Mouse (Mus musculus) neutrophil, adult 59 days (primary cell): ENCODE data around the gene Ifit1bl2. TPM values are rescaled to one million over a fixed set of nuclear protein-coding genes. Genes with fewer than 3 reads are reported as not detected.

Source experiments
- total RNA-seq, 2 experiments: library from RNA; stranded (reverse); gene quantifications; 1 replicate in 1 of 2; 2 replicates in 1 of 2; pipeline ENCODE4 v1.2.4; 2023

Ifit1bl2 gene
- 10 to 100 TPM; 15.4 to 18.9 TPM for total RNA-seq

DNA sequence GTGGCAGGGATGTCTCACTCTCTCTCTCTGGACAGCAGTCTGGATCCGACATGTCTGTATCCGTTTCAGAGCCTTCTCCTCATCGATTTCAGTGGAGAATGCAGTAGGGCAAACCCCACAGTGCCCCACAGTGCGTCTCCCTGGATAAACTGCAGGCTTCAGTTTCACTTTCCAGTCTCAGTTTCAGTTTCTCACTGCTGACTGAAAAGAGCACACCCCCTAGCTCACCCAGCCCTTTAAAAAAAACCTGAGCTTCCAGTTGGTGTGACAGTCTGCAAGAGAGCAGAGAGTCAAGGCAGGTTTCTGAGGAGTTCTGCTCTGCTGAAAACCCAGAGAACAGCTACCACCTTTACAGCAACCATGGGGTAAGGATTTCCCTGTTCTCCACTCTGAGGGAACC, at the start of gene Ifit1bl2, which contains the start of gene Ifit1:
TSS of gene Ifit1bl2 (minus strand) at position 121 of the 400 bp plus-strand sequence.
TSS of gene Ifit1 (plus strand) at position 249 of the 400 bp plus-strand sequence.

DNA sequence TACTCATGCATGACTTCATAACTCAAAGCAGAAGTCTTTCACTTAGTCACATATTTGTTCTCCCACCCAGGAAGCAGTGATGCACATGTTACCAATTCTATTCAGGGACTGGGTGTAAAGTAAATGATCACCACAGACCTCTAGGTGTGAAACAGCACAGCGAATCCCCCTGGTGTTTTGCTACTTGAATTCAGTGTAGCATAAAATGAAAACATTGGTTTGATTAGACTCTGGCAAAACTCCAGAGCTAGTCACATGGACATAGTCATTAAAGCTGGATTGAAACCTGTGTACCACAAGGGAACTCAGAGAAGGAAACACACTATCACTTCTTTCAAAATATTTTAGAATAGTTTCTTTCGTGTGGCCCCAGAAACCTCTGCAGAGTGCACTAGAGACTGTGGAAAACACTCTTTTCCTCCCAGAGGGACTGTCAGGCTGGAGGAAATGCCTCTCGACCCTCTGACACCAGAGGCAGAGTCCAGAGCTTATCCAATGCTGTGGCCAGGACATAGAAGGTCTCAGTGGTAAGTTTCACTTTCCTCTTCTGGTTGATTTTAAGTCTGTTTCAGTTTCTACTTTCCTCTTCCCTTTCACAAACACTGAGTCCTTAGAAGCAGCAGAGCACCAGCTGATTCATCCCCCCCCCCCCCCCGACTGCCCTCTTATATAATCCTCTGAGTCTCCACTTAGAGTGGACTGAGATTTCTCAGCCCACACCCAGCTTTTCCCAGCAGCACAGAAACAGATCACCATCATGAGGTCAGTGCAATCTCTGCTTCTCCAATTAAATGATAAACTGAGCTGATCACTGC, 33.1 kb downstream of the Ifit1bl2 start, which contains the start of gene Ifit3b:
TSS of gene Ifit3b (plus strand) at position 734 of the 815 bp plus-strand sequence.

GRCm38 (mm10) chr19:34601888-34602287, 38.7 kb downstream of the Ifit1bl2 start, which contains the start of gene Ifit1bl1:
TSS of gene Ifit1bl1 (minus strand) at chr19:34601956.

GRCm38 (mm10) chr19:34583126-34583766, 57.3 kb downstream of the Ifit1bl2 start, which contains the start of gene Ifit3:
TSS of gene Ifit3 (plus strand) at chr19:34583531.

Other genes with a start within 250 kb of the Ifit1bl2 start
- gene Ch25h, start 165.6 kb downstream of the Ifit1bl2 start, total RNA-seq = not detected
- gene Lipa, start 113.3 kb downstream of the Ifit1bl2 start, total RNA-seq = 10 to 100 TPM; 58.2 to 68.5 TPM
- gene Ifit2, start 90.0 kb downstream of the Ifit1bl2 start, total RNA-seq = 1 to 10 TPM; 4.1 to 4.4 TPM
- 1 to 10 TPM; 2.9 to 7.7 TPM for gene Ifit3, start 57.2 kb downstream of the Ifit1bl2 start, total RNA-seq
- under 1 TPM; 0.62 to 0.95 TPM for gene Ifit1bl1, start 38.8 kb downstream of the Ifit1bl2 start, total RNA-seq
- 1 to 10 TPM; 1.4 to 2.7 TPM for gene Ifit3b, start 32.8 kb downstream of the Ifit1bl2 start, total RNA-seq
- gene Ifit1, start 128 bp upstream of the Ifit1bl2 start, total RNA-seq = 1 to 10 TPM; 3.2 to 3.5 TPM
- gene Slc16a12, start 106.5 kb upstream of the Ifit1bl2 start, total RNA-seq = not detected
- 1 to 10 TPM; 2.2 to 2.3 TPM for gene Pank1, start 238.7 kb upstream of the Ifit1bl2 start, total RNA-seq